Mouse (Mus musculus) heart, embryonic 15.5 days (tissue): ENCODE measurements around the gene Gpr83. TPM values are rescaled to one million over a fixed set of nuclear protein-coding genes. Genes with fewer than 3 reads are reported as not detected.

Source experiments
- ATAC-seq: fragments of 200-750 bp; cut with Nextera tagmentation; replicated peaks from 2 replicates; pipeline ENCODE4 v1.8.0; 2017; ENCODE audit warnings: low read depth, moderate TSS enrichment; ENCODE audit not compliant: insufficient number of reproducible peaks, insufficient read depth, low FRiP score
- H3K27ac ChIP-seq: fragments of 300-500 bp; sonication (generic); 2 replicates; pipeline ENCODE4 v1.5.1; 2015; ENCODE audit warnings: mild to moderate bottlenecking, inconsistent platforms
- H3K27me3 ChIP-seq: fragments of 300-500 bp; sonication (generic); 2 replicates; pipeline ENCODE4 v1.6.1; 2015; ENCODE audit warnings: inconsistent platforms
- H3K36me3 ChIP-seq: fragments of 300-500 bp; sonication (generic); 2 replicates; pipeline ENCODE4 v1.6.1; 2015; ENCODE audit warnings: mild to moderate bottlenecking, inconsistent platforms
- H3K4me1 ChIP-seq: fragments of 300-500 bp; sonication (generic); replicated peaks from 2 replicates; pipeline ENCODE4 v1.6.1; 2015; ENCODE audit warnings: inconsistent platforms
- H3K4me2 ChIP-seq: fragments of 300-500 bp; sonication (generic); 2 replicates; pipeline ENCODE4 v1.6.1; 2015; ENCODE audit warnings: inconsistent platforms, mild to moderate bottlenecking, moderate library complexity
- H3K4me3 ChIP-seq: fragments of 300-500 bp; sonication (generic); 2 replicates; pipeline ENCODE4 v1.5.1; 2015; ENCODE audit warnings: mild to moderate bottlenecking, inconsistent platforms
- H3K9ac ChIP-seq: fragments of 300-500 bp; sonication (generic); 2 replicates; pipeline ENCODE4 v1.6.1; 2015; ENCODE audit warnings: mild to moderate bottlenecking, inconsistent platforms
- H3K9me3 ChIP-seq: fragments of 300-500 bp; sonication (generic); replicated peaks from 2 replicates; pipeline ENCODE4 v1.6.1; 2016; ENCODE audit warnings: inconsistent platforms
- WGBS: fragments of 180-500 bp; shearing (Covaris S2); methylation state at CpG from one replicate; pipeline ENCODE4 v1.1.7; 2015; ENCODE audit warnings: mixed read lengths; 5-methylcytosine and 5-hydroxymethylcytosine counted together
- polyA plus RNA-seq: library from polyadenylated mRNA; unstranded; fragments of >200 nt; fragmentation: Nextera tagmentation; extraction: Ambion mirVana; gene quantifications from 2 replicates; pipeline ENCODE4 v1.2.1, GENCODE M21; 2015

Gene Gpr83
- polyA plus RNA-seq, 1 experiment from 2014 or later: 0.26 TPM

DNA sequence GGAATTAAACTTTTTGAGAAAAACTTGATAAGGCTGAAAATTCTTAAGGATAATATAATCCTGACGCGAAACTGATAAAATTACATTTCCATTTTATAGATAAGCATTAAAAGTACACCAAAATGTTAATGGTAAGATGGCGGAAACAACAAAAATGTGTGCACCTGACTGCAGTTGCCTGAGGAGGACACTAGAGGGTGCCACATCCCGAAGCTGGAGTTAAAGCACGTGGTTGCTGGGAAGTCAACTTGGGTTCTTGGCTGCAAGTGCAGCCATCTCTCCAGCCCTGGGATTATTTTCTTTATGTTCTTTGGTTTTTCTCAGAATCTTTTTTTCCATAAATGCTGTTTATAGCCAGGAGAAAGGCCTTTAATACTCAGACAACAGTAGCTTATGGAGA, 13.6 kb upstream of the Gpr83 start:
- Histone ChIP-seq H3K27me3 (no peaks in the 10 kb centered on the region), H3K9ac (no peak overlapping the region), H3K4me1 (no peaks in the 10 kb centered on the region), H3K36me3 (no peaks in the 10 kb centered on the region), H3K4me2 (no peak overlapping the region), H3K27ac (no peak overlapping the region), H3K9me3 (no peaks in the 10 kb centered on the region), H3K4me3 (no peak overlapping the region)
- 48% methylated on average over 5 of the region's 5 CpGs for WGBS
- ATAC-seq: no peak

DNA sequence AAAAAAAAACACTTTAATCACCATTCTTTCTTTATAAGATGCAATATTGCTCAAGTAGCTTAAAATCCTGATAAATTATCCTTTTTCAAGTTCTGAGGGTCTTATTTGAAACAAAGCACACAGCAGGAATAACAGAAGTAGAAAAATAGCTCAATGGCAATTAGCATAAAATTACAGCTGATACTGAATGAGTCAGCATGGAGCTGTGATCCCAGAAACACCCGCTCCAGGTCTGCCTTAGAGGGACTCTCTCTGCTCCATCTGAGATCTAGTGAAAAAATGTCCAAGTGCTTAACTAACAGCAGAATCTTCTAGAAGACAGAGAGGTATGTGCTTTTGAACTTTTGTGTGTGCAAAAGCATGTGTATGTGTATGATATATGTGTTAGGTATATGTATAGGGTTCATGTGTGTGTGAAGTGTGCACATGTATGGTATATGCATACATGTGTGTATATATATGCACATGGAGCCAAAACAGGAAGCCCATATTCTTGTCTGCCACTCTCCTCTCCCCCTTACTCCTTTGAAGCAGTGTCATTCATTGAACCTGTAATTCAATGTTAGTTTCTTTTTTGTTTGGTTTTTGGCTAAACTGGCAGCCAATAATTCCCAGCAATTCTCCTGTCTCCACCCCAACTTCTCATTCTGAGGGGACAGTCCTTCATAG, 11.6 kb upstream of the Gpr83 start:
- H3K4me3 ChIP-seq: no peak overlapping the region
- H3K4me2 ChIP-seq: no peak overlapping the region
- no peaks in the 10 kb centered on the region for H3K36me3 ChIP-seq
- 0 out of 2 replicates have a peak, but pooled peaks cover 6% of the 10 kb centered on the region for H3K9me3 ChIP-seq
- H3K9ac ChIP-seq: no peak overlapping the region
- ATAC-seq: no peak
- H3K27me3 ChIP-seq: no peaks in the 10 kb centered on the region
- H3K27ac ChIP-seq: no peak overlapping the region
- WGBS: 63% methylated on average over 1 of the region's 1 CpGs
- no peaks in the 10 kb centered on the region for H3K4me1 ChIP-seq

DNA sequence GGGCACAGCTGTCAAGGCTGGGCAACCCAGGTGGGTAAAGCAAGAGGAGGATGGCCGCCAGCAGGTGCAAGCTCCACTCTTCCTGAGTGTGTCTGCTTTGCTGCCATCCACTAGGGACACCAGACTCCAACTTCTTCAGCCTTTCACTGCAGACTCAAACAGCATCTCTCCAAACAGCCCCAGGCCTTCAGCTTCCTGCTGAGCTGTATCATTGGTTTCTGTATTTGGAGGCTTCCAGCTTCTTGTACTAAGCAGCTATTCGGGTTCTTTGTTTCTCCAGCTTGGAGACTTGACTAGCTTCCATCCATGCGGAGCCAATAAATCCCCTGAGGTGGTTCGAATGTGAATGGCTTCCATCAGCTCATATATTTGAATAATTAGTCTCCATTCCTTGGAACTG, 5.4 kb upstream of the Gpr83 start:
- WGBS: 69% methylated on average over 4 of the region's 4 CpGs
- 0 out of 2 replicates have a peak, but pooled peaks cover 6% of the 10 kb centered on the region for H3K9me3 ChIP-seq
- no peak for ATAC-seq

DNA sequence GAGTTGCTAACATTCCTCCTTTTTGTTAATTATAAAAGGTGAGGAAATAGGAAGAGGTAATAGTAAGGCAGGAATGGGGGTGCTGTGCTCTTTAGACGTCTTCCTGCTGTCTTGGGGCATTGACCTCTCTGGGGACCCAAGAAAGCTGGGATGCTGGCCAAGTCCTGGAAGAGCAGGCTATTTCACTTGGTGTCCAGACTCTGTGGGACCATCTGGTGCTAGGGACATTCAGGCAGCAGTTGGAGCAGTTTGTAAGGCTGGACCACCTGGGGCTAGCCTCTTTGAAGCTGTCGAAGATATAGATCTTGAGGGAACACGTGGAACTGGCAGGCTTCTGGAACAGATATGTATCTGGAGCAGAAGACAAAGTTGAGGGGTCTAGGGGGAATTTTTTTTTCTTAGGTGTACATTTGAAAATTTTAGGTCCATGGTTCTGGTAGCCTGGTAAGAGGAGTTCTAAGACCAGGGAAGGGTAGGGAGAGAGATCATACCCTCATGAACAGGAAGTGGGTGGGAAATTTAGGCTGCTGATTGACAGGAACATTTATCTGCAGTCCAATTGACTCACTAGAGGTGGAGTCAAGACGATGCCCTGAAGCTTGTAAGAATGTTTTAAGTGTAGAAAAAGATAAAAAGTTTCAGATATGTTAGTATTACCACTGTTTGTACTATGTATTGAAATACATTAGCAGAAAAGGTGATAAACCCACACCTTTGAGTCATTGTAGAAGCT, 2.9 kb upstream of the Gpr83 start:
- Histone ChIP-seq H3K9ac (no peak overlapping the region), H3K27me3 (peaks cover 60% of the 10 kb centered on the region), H3K4me3 (no peak overlapping the region), H3K36me3 (no peaks in the 10 kb centered on the region), H3K27ac (no peak overlapping the region), H3K4me2 (no peak overlapping the region), H3K9me3 (0 out of 2 replicates have a peak, but pooled peaks cover under 1% of the 10 kb centered on the region), H3K4me1 (peaks cover 7% of the 10 kb centered on the region)
- WGBS: 37% methylated on average over 4 of the region's 4 CpGs
- no peak for ATAC-seq

More for the DNA sequence above, 5.4 kb upstream of the Gpr83 start:
- no peak overlapping the region for H3K4me2 ChIP-seq
- H3K4me3 ChIP-seq: no peak overlapping the region
- peaks cover 36% of the 10 kb centered on the region for H3K27me3 ChIP-seq
- H3K9ac ChIP-seq: no peak overlapping the region
- H3K4me1 ChIP-seq: peaks cover under 1% of the 10 kb centered on the region; the same call in 1 of the 2 replicates
- H3K27ac ChIP-seq: no peak overlapping the region
- H3K36me3 ChIP-seq: no peaks in the 10 kb centered on the region

DNA sequence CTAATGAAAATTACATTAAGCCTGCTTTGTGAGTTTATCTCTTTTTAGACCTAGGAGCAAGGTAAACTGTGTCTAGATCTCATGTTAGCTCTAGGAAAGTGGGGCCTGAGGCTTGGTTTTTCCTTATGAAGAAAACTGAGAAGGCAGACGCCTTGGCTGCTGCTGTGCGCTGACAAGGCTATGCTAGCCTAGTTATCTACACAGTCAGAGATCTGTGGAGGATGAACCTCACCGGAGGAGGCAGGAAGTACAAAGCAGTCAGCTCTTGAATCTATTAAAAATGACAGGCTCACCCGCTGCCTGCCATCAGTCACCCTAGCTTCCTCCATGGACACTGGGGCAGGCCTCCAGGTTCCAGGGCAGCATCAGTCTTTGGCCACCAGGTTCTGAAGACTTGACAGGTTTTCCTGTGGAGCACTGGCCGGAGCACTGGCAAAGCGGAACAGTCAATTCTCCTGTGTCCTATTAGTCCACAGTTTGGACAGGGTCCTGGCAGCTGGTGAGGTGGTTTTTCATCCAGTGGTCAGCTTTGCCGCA, 1.8 kb upstream of the Gpr83 start:
- Histone ChIP-seq H3K4me1 (peaks cover 7% of the 10 kb centered on the region), H3K9ac (no peak overlapping the region), H3K27ac (no peak overlapping the region), H3K36me3 (no peaks in the 10 kb centered on the region), H3K4me3 (no peak overlapping the region), H3K27me3 (peaks cover 72% of the 10 kb centered on the region), H3K4me2 (no peak overlapping the region), H3K9me3 (no peaks in the 10 kb centered on the region)
- no peak for ATAC-seq
- 51% methylated on average over 7 of the region's 7 CpGs for WGBS

DNA sequence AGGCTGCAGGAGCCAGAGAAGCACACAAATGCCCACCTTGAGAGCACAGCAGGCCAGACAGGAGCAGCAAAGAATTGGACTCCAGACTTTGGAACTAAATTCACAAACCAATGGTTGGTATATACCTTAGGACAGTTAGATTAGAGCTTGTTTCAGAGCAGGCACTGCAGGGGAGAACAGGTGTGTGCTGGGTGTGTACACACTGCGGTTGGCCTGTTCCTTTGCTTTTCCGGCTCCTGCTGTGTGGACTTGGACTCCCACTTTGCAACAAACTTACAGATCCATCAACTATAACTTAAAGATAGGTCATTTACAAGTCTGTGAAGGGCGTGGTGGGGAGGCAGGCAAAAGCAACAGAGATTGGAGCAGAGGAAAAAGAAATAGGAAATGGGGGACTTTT, 1.2 kb upstream of the Gpr83 start:
- Histone ChIP-seq H3K4me3 (no peak overlapping the region), H3K27ac (no peak overlapping the region), H3K27me3 (peaks cover 77% of the 10 kb centered on the region), H3K9me3 (no peaks in the 10 kb centered on the region), H3K36me3 (no peaks in the 10 kb centered on the region), H3K4me1 (peaks cover 7% of the 10 kb centered on the region), H3K9ac (no peak overlapping the region), H3K4me2 (no peak overlapping the region)
- WGBS: 75% methylated on average over 3 of the region's 3 CpGs
- no peak for ATAC-seq

DNA sequence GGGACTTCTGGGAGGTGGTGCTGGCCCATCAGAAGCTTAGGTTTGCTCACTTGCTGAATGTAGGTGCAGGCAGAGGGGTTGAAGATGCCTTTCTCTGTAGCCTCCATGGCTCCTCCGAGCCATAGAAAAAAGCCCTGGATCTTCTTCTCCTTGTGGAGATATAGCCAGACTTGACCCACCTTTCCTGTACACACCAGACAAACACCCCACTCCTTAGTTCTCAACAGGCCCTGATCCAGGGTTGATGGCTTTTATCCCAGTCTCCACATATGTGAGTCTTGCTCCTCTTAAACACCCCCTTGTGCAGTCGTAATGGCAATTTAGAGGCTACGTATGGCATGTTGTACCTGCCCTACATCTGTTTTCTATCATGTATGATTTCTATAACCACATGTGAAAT, 3.1 kb downstream of the Gpr83 start:
- WGBS: 81% methylated on average over 3 of the region's 3 CpGs

DNA sequence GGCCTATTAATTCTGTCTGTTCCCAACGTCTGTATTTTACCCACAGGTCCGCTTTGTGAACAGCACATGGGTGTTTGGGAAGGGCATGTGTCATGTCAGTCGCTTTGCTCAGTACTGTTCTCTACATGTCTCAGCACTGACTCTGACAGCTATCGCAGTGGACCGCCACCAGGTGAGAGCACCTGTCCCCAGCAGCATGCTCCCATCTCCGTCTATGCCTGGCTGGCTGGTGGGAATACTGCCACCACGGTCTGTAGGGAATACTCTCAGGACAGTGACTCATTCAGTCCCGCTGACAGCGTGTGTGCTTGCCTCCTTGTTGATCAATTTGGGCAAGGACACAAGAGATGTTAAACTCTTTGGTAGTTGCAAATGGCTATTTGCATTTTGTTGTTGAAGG, 4.7 kb downstream of the Gpr83 start:
- no peak for ATAC-seq
- H3K4me1 ChIP-seq: peaks cover 6% of the 10 kb centered on the region
- H3K9me3 ChIP-seq: no peaks in the 10 kb centered on the region
- 76% methylated on average over 9 of the region's 9 CpGs for WGBS
- no peak overlapping the region for H3K9ac ChIP-seq
- no peak overlapping the region for H3K27ac ChIP-seq
- no peak overlapping the region for H3K4me3 ChIP-seq
- H3K27me3 ChIP-seq: peaks cover 65% of the 10 kb centered on the region
- no peaks in the 10 kb centered on the region for H3K36me3 ChIP-seq
- H3K4me2 ChIP-seq: no peak overlapping the region

More for the DNA sequence above, 3.1 kb downstream of the Gpr83 start:
- Histone ChIP-seq H3K4me1 (peaks cover 7% of the 10 kb centered on the region), H3K27me3 (peaks cover 81% of the 10 kb centered on the region), H3K4me2 (no peak overlapping the region), H3K9ac (no peak overlapping the region), H3K27ac (no peak overlapping the region), H3K9me3 (no peaks in the 10 kb centered on the region), H3K36me3 (no peaks in the 10 kb centered on the region), H3K4me3 (no peak overlapping the region)
- ATAC-seq: no peak

DNA sequence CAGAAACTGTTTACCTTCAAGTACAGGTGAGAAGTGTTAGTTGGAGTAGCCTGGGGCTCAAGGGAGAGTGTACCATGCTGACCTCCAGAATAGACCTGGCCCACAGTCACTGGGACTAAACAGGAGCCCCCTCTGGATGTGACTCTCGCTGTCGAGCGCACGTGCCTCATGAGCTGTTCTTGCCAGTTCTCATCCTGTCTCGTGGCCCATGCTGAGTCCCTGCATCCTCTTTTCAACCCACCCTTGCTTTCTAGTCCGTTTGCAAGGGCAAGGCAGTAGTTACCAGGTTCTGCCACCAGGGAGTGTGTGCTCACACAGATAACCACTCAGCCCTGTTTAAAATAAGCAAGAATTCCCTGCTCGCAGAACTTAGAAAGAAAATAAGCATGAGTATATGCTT, 6.9 kb downstream of the Gpr83 start:
- Histone ChIP-seq H3K27me3 (peaks cover 44% of the 10 kb centered on the region), H3K27ac (no peak overlapping the region), H3K9me3 (no peaks in the 10 kb centered on the region), H3K36me3 (no peaks in the 10 kb centered on the region), H3K4me1 (no peaks in the 10 kb centered on the region), H3K4me2 (no peak overlapping the region), H3K9ac (no peak overlapping the region), H3K4me3 (no peak overlapping the region)
- WGBS: 30% methylated on average over 7 of the region's 7 CpGs
- no peak for ATAC-seq

DNA sequence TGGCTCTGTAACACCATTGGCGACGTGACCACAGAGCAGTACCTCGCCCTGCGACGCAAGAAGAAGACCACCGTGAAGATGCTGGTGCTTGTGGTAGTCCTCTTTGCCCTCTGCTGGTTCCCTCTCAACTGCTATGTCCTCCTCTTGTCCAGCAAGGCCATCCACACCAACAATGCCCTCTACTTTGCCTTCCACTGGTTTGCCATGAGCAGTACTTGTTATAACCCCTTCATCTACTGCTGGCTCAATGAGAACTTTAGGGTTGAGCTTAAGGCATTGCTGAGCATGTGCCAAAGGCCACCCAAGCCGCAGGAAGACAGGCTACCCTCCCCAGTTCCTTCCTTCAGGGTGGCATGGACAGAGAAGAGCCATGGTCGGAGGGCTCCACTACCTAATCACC, 8.3 kb downstream of the Gpr83 start:
- H3K4me2 ChIP-seq: no peak overlapping the region
- no peak overlapping the region for H3K27ac ChIP-seq
- H3K9me3 ChIP-seq: no peaks in the 10 kb centered on the region
- 90% methylated on average over 8 of the region's 8 CpGs for WGBS
- no peak overlapping the region for H3K9ac ChIP-seq
- H3K4me3 ChIP-seq: no peak overlapping the region
- ATAC-seq: no peak
- H3K36me3 ChIP-seq: no peaks in the 10 kb centered on the region
- H3K27me3 ChIP-seq: peaks cover 34% of the 10 kb centered on the region; the same call in 1 of the 2 replicates
- no peaks in the 10 kb centered on the region for H3K4me1 ChIP-seq

DNA sequence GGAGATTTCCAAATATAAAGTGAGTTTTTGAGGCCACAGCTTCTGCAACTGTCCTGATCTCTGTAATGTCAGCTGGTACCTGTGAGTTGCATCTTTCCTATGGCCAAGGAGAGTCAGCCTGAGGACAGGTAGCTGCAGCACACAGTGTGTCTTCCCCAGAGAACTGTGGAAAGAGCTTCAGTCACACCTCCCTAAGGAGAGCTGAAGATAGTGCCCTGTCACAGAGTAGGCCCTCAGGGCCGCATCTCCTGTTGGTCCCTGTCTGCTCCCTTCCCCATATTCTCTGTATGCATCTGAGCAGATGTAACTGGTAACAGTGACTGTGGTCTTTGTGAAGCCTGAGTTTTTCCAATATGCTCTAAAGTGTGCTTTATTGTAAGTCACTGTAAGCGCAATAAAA, 10.4 kb downstream of the Gpr83 start:
- Histone ChIP-seq H3K4me1 (no peaks in the 10 kb centered on the region), H3K9me3 (no peaks in the 10 kb centered on the region), H3K4me3 (no peak overlapping the region), H3K27ac (no peak overlapping the region), H3K36me3 (no peaks in the 10 kb centered on the region), H3K4me2 (no peak overlapping the region), H3K27me3 (peaks cover 20% of the 10 kb centered on the region; the same call in 1 of the 2 replicates), H3K9ac (no peak overlapping the region)
- 86% methylated on average over 2 of the region's 2 CpGs for WGBS
- no peak for ATAC-seq
